Mouse (Mus musculus) B cell, adult 2 months (primary cell): Measurements from ENCODE around the gene Rps23.

Source experiments
- DNase-seq, 2 experiments: peaks; one replicate each; pipeline ENCODE4 v3.0.0; 2022

Rps23 gene

GRCm38 (mm10) chr13:90935852-90936251 is 13.1 kb downstream of the Rps23 start:
- no peak for DNase-seq

DNA sequence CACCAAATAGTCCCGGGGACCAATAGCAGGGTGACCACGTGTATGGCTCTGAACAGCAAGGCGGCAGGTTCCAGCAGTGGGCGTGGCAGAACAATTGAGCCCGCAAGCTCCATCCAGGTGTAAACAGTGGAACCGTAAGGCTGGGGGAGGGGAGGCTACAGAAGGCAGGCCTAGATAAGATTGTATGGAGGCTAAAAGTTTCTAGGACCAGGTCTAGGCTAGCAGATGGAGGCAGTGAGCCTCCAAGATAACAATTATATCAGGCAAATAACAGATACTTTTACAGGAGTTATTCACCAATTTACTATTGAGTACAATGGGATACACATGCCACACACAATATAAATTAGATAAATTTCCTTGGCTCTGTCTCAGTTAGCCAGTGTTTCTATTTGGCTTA is 16.4 kb downstream of the Rps23 start:
- no peak for DNase-seq

DNA sequence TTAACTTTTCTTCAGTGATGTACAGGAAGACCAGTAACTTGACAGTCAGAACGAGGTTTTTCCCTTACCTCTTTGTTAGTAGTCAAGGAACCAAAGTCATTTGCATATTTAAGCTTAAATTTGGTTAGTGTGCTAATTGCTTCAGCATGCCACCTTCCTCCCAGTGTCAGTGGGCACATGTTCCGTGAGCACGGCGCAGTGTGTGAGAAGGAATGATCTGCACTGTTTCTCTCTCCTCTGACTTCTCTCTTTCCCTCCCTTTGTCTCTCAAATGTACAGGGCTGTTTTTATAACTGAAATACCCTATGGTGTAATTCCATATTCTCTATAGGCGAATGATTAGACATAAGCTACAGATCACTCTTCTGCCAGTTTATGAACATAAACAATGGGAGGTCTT is 16.8 kb downstream of the Rps23 start:
- no peak for DNase-seq

- DNase-seq = no peak
Observed at GRCm38 (mm10) chr13:90958894-90959293, 36.1 kb downstream of the Rps23 start.

GRCm38 (mm10) chr13:90960591-90960990 is 37.8 kb downstream of the Rps23 start:
- DNase-seq = no peak

DNA sequence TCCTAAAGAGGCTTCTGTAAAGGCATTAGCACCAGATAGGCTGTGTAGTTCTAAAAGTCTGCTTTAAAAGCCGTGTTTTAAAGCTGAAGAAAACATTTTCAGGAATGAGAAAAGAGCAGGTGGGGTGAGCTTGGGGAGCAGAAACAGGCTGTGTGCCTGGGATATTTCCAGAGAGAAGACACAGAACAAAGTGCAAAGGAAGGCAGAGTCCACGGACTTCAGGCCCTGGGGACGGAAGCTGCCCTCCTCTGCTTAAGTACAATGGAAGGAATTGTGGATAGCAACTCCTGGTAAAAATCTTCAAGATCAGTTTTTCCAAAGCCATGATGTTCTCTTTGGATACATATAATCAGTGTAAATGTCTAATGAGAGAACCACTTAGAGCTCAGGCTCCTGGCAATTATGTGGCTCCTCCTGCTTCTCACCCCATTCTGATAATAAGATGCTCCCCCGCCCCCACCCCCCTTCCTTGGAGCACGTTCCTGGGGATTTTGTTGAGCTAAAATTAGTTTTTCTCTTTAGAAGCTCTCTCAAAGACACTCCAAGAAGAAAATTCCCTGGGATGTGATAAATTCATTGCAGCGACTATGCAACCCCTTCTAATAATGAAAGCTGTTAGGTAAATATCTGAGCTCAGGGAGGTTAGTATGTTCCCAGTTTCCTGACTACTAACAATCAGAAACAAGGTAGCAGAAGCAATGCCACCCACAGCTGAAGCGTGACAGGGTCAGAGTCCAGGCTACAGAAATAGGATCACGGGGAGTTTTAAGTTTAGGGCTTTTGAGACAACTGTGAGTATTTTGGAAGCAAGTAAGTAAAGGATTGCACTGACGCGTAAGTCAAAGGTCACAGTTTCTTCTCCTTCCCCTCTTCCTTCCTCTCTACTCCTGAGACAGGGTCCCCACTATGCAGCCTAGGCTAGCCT is 40.3 kb downstream of the Rps23 start:
- DNase-seq = no peak

GRCm38 (mm10) chr13:90964511-90964910 is 41.8 kb downstream of the Rps23 start:
- no peak for DNase-seq

DNA sequence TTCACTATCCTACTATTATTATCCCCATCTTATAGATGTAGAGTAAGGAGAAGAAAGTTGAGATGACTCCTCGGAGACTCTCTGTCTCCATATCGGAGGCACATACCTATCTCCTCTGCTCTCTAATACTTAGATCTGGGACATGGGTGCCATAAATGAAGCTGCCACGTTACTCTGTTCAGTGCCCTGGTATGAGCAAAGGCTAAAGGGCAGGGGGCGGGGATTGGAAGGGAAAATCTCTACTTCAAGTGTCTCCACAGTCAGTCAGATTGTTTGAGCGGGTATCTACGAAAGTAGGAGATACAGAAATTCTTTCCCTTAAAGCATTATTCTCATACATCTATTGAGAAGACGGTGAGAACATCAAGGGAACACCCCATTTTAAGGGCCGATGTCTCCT is 43.2 kb downstream of the Rps23 start:
- no peak for DNase-seq

DNA sequence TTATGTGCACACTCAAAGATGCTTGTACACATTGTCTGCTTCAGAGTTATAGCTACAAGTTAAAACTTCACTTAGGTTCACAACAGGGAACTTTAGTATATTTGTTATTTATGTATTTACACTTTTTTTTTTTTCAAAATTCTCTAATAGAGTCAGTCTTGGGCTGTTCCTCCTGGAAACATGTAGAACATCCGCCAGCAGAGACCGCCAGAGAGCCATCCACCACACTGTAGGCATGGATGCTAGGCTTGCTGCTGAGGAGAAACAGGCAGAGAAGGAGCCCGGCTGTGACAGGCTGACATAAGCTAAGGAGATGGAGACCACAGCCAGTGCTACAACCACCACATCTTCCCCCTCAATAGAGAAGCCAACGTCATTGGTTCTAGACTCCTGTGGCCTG is 44.7 kb downstream of the Rps23 start:
- peak; percentile 73 to 77 for DNase-seq

DNA sequence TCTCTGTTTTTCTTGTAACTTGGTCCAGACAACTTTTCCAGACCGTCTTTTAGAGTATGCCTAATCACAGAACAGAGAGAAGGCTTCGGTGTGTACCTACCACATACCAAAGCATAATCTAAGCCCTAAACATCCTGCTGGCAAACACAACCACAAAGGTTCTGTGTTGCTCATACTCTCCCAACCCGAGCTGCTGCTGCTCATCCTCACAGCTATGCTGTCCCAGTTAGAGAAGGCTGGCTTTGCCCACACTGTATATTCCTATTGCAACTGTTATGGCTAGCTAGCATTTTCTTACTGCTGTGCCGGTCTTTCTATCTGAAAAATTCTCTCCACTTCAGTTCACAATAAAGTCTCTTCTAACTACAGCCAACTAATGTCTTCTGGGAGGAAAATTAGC is 46.2 kb downstream of the Rps23 start:
- no peak for DNase-seq

DNA sequence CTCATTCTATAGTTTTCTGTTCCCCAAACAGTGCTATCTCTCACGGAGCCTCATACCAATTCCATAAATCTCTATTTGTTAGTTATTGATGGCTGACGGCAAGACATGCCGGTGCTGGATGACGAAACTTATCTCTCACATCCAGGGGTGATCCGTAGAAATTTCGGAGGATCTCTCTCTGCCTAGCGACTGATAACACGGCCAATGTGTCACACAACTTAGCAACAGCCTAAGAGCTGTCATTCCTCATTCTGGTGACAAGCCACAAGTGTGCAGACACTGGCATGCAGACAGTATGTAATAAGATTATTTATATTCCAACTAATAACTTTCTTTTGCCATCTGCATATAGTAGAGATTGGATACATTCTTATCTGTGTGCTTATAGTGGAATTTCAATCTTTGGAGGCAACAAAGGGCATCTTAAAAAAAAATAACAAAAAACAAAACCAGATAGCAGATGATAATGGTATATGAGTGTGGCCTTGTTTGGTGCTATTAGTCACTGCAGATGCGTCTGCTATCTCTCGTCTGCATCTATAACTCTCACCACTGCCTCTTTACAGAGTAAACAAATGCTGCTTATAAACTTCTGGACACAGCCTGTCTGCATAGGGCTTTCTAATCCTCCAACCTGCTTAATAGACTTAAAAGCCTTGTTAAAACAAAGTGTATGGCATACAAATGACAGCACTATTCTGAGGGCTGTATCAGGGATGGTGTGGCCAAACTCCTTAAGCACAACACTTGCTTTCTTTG is 47.7 kb downstream of the Rps23 start:
- no peak for DNase-seq

GRCm38 (mm10) chr13:90973409-90973808 is 50.7 kb downstream of the Rps23 start:
- no peak for DNase-seq
